Mouse (Mus musculus): ENCODE data around the gene Cdh1. TPM values are rescaled to one million over a fixed set of nuclear protein-coding genes. Genes with fewer than 3 reads are reported as not detected.
A peak's percentile ranks its signal among the peaks of the same experiment; 100 is the strongest.

Cdh1 gene
- total and polyA plus RNA-seq, 3 experiments, result not detected

- H3K27me3 ChIP-seq (ENCODE audit: control insufficient read depth in 1 of 2, insufficient read depth in 2 of 2, low read length in 2 of 2), result peaks cover 3 to 5% of the 10 kb centered on the region in 2 experiments
- DNase-seq (ENCODE audit: low read depth, low spot score), result no peak
- no peaks in the 10 kb centered on the region for H3K4me1 ChIP-seq (ENCODE audit: control insufficient read depth in 1 of 2, insufficient read depth in 2 of 2, low read length in 2 of 2)
- no peak overlapping the region for H3K4me3 ChIP-seq (ENCODE audit: control insufficient read depth in 1 of 2, insufficient read depth in 1 of 2, low read depth in 2 of 2, low read length in 2 of 2)
- no peak for TF ChIP-seq TCF12 (IDR thresholded peaks at IDR 0.05; ENCODE audit: low read depth, low read length)
- TF ChIP-seq UBTF (IDR thresholded peaks at IDR 0.05; ENCODE audit: borderline replicate concordance, insufficient read depth, low read depth, low read length), result no peak
- no peak for TF ChIP-seq POLR2AphosphoS5 (IDR thresholded peaks at IDR 0.05; ENCODE audit: borderline replicate concordance, low read depth, low read length)
- TF ChIP-seq GABPA (IDR thresholded peaks at IDR 0.05; ENCODE audit: low read depth, low read length), result no peak
- TF ChIP-seq MAX (IDR thresholded peaks at IDR 0.05; ENCODE audit: low read length), result no peak
- no peak for TF ChIP-seq RAD21 (IDR thresholded peaks at IDR 0.05; ENCODE audit: low read depth, low read length)
- TF ChIP-seq NRF1 (IDR thresholded peaks at IDR 0.05; ENCODE audit: insufficient read depth, low read depth, low read length, poor library complexity, severe bottlenecking), result no peak
- no peak for TF ChIP-seq SIN3A (IDR thresholded peaks at IDR 0.05; ENCODE audit: low read length)
- no peak for TF ChIP-seq EP300 (IDR thresholded peaks at IDR 0.05; ENCODE audit: low read depth in 1 of 2, low read length in 2 of 2)
- no peak for TF ChIP-seq ELF1 (IDR thresholded peaks at IDR 0.05; ENCODE audit: low read depth, low read length)
- no peak for TF ChIP-seq BHLHE40 (IDR thresholded peaks at IDR 0.05; ENCODE audit: borderline replicate concordance, low read depth, low read length)
- no peak for TF ChIP-seq JUND (IDR thresholded peaks at IDR 0.05; ENCODE audit: low read depth, low read length)
- H3K9ac ChIP-seq (ENCODE audit: control insufficient read depth, low read depth, low read length, poor library complexity, severe bottlenecking), result no peak overlapping the region
- no peaks in the 10 kb centered on the region for H3K79me2 ChIP-seq (ENCODE audit: control insufficient read depth, insufficient read depth, low read length, poor library complexity)
- H3K9me3 ChIP-seq (replicated peaks; ENCODE audit: insufficient read depth, low read length), result no peaks in the 10 kb centered on the region
- no peaks in the 10 kb centered on the region for H3K36me3 ChIP-seq (ENCODE audit: control insufficient read depth in 1 of 2, insufficient read depth in 2 of 2, low read length in 2 of 2)
- H3K27ac ChIP-seq (ENCODE audit: control insufficient read depth, low read depth, low read length), result no peak overlapping the region
Measured at GRCm38 (mm10) chr8:106584942-106585670, 18.0 kb upstream of the Cdh1 start.

GRCm38 (mm10) chr8:106585671-106586037, 17.5 kb upstream of the Cdh1 start:
- H3K9ac ChIP-seq (ENCODE audit: control insufficient read depth, low read depth, low read length, poor library complexity, severe bottlenecking), result no peak overlapping the region
- TF ChIP-seq UBTF (IDR thresholded peaks at IDR 0.05; ENCODE audit: borderline replicate concordance, insufficient read depth, low read depth, low read length), result no peak
- no peak for TF ChIP-seq MAZ (IDR thresholded peaks at IDR 0.05; ENCODE audit: low read depth, low read length)
- TF ChIP-seq MEF2A (IDR thresholded peaks at IDR 0.05; ENCODE audit: extremely low read depth, insufficient replicate concordance, low read depth, low read length, poor library complexity, severe bottlenecking), result no peak
- no peak for TF ChIP-seq CTCF (IDR thresholded peaks at IDR 0.05 in 2 of 3, conservative IDR thresholded peaks at IDR 0.05 in 1 of 3; ENCODE audit: control insufficient read depth in 1 of 3, insufficient read depth in 1 of 3, low read depth in 2 of 3, low read length in 3 of 3, poor library complexity in 1 of 3, severe bottlenecking in 1 of 3)
- TF ChIP-seq ZMIZ1 (IDR thresholded peaks at IDR 0.05; ENCODE audit: low read depth, low read length), result no peak
- no peak for TF ChIP-seq ELF1 (IDR thresholded peaks at IDR 0.05; ENCODE audit: low read depth, low read length)
- H3K9me3 ChIP-seq (replicated peaks; ENCODE audit: insufficient read depth, low read length), result no peaks in the 10 kb centered on the region
- H3K4me1 ChIP-seq (ENCODE audit: control insufficient read depth in 1 of 2, insufficient read depth in 2 of 2, low read length in 2 of 2), result no peaks in the 10 kb centered on the region
- no peaks in the 10 kb centered on the region for H3K36me3 ChIP-seq (ENCODE audit: control insufficient read depth in 1 of 2, insufficient read depth in 2 of 2, low read length in 2 of 2)
- no peaks in the 10 kb centered on the region for H3K79me2 ChIP-seq (ENCODE audit: control insufficient read depth, insufficient read depth, low read length, poor library complexity)
- DNase-seq (ENCODE audit: low read depth, low spot score), result peak; percentile 10
- no peak overlapping the region for H3K4me3 ChIP-seq (ENCODE audit: control insufficient read depth in 1 of 2, insufficient read depth in 1 of 2, low read depth in 2 of 2, low read length in 2 of 2)
- peaks cover 0 to 5% of the 10 kb centered on the region in 2 experiments; a peak in 3 of 4 replicates for H3K27me3 ChIP-seq (ENCODE audit: control insufficient read depth in 1 of 2, insufficient read depth in 2 of 2, low read length in 2 of 2)
- no peak overlapping the region for H3K27ac ChIP-seq (ENCODE audit: control insufficient read depth, low read depth, low read length)

All from MEL (cell line).